Mouse (Mus musculus): ENCODE results near the gene Rbp7.

- TF ChIP-seq POLR2A (IDR thresholded peaks at IDR 0.05; ENCODE audit: insufficient read depth, low read length): no peak
- TF ChIP-seq CTCF (IDR thresholded peaks at IDR 0.05; ENCODE audit: low read depth, low read length): no peak
Measured at GRCm38 (mm10) chr4:149408331-149408730, 46.4 kb downstream of the Rbp7 start.
